Mouse (Mus musculus): ENCODE measurements around the gene Olfr1151. TPM values are rescaled to one million over a fixed set of nuclear protein-coding genes. Genes with fewer than 3 reads are reported as not detected.

Olfr1151 gene
- not detected for polyA plus RNA-seq (2021)

- DNase-seq (ENCODE audit: low read depth, low spot score): no peak
- in situ Hi-C loops (cut with MboI; ENCODE audit: low pct_unique_long_range_greater_than_20kb): no loop called here
- POLR2A ChIA-PET: no interaction called here
- CTCF ChIA-PET: no interaction called here
- no peak for ATAC-seq
- TF ChIP-seq CTCF (IDR thresholded peaks at IDR 0.05): no peak
- no peaks in the 10 kb centered on the region for H3K27me3 ChIP-seq
Observed at GRCm38 (mm10) chr2:87855562-87855961, at the start of gene Olfr1151. Gene Olfr1151, plus strand, starts transcription at chr2:87855862.

- in situ Hi-C loops (cut with MboI; ENCODE audit: low pct_unique_long_range_greater_than_20kb): no loop called here
- CTCF ChIA-PET: no interaction called here
- no peak for DNase-seq (ENCODE audit: low read depth, low spot score)
- H3K27me3 ChIP-seq: no peaks in the 10 kb centered on the region
- POLR2A ChIA-PET: no interaction called here
- no peak for TF ChIP-seq CTCF (IDR thresholded peaks at IDR 0.05)
- no peak for ATAC-seq
Observed at GRCm38 (mm10) chr2:87809522-87809921, 46.1 kb upstream of the Olfr1151 start, which contains the start of gene Olfr1145. Gene Olfr1145, plus strand, starts transcription at chr2:87809822.

GRCm38 (mm10) chr2:87830233-87830632 lies 25.4 kb upstream of the Olfr1151 start, which contains the start of gene Olfr1148:
Gene Olfr1148, plus strand, starts transcription at chr2:87830533.
- ChIA-PET POLR2A (no interaction called here), CTCF (no interaction called here)
- no peak for DNase-seq (ENCODE audit: low read depth, low spot score)
- H3K27me3 ChIP-seq: no peaks in the 10 kb centered on the region
- TF ChIP-seq CTCF (IDR thresholded peaks at IDR 0.05): no peak
- in situ Hi-C loops (cut with MboI; ENCODE audit: low pct_unique_long_range_greater_than_20kb): no loop called here
- ATAC-seq: no peak

GRCm38 (mm10) chr2:87843693-87844092 lies 12.0 kb upstream of the Olfr1151 start, which contains the start of gene Olfr1150-ps1:
Gene Olfr1150-ps1, plus strand, starts transcription at chr2:87843993.
- no peaks in the 10 kb centered on the region for H3K27me3 ChIP-seq
- DNase-seq (ENCODE audit: low read depth, low spot score) (no peak), ATAC-seq (no peak)
- POLR2A ChIA-PET: no interaction called here
- in situ Hi-C loops (cut with MboI; ENCODE audit: low pct_unique_long_range_greater_than_20kb): no loop called here
- CTCF ChIA-PET: no interaction called here
- no peak for TF ChIP-seq CTCF (IDR thresholded peaks at IDR 0.05)

GRCm38 (mm10) chr2:87866192-87866591 lies 10.5 kb downstream of the Olfr1151 start, which contains the start of gene Olfr1152:
Gene Olfr1152, plus strand, starts transcription at chr2:87866492.
- ChIA-PET CTCF (no interaction called here), POLR2A (no interaction called here)
- in situ Hi-C loops (cut with MboI; ENCODE audit: low pct_unique_long_range_greater_than_20kb): no loop called here
- ATAC-seq (no peak), DNase-seq (ENCODE audit: low read depth, low spot score) (no peak)
- TF ChIP-seq CTCF (IDR thresholded peaks at IDR 0.05): no peak
- H3K27me3 ChIP-seq: no peaks in the 10 kb centered on the region

GRCm38 (mm10) chr2:87894662-87895061 lies 39.0 kb downstream of the Olfr1151 start, which contains the start of gene Olfr1153:
Gene Olfr1153, plus strand, starts transcription at chr2:87894962.
- H3K27me3 ChIP-seq: no peaks in the 10 kb centered on the region
- ChIA-PET CTCF (no interaction called here), POLR2A (no interaction called here)
- ATAC-seq: no peak
- no peak for TF ChIP-seq CTCF (IDR thresholded peaks at IDR 0.05)
- in situ Hi-C loops (cut with MboI; ENCODE audit: low pct_unique_long_range_greater_than_20kb): no loop called here
- DNase-seq (ENCODE audit: low read depth, low spot score): no peak

- in situ Hi-C loops (cut with MboI; ENCODE audit: low pct_unique_long_range_greater_than_20kb): no loop called here
- ATAC-seq: no peak
- no peaks in the 10 kb centered on the region for H3K27me3 ChIP-seq
- ChIA-PET CTCF (no interaction called here), POLR2A (no interaction called here)
- no peak for TF ChIP-seq CTCF (IDR thresholded peaks at IDR 0.05)
- no peak for DNase-seq (ENCODE audit: low read depth, low spot score)
Observed at GRCm38 (mm10) chr2:87905066-87905465, 49.4 kb downstream of the Olfr1151 start, which contains the start of gene Olfr1154. Gene Olfr1154, minus strand, starts transcription at chr2:87905166.

Other genes with a start within 250 kb of the Olfr1151 start
- not detected for gene Olfr1130, start 249.7 kb upstream of the Olfr1151 start, polyA plus RNA-seq (2021)
- gene Olfr1131, start 228.8 kb upstream of the Olfr1151 start, polyA plus RNA-seq (2021): not detected
- gene Olfr1132, start 218.3 kb upstream of the Olfr1151 start, polyA plus RNA-seq (2021): not detected
- gene Olfr1133, start 208.5 kb upstream of the Olfr1151 start, polyA plus RNA-seq (2021): not detected
- gene Olfr1134, start 197.4 kb upstream of the Olfr1151 start, polyA plus RNA-seq (2021): not detected
- not detected for gene Olfr1135, start 182.2 kb upstream of the Olfr1151 start, polyA plus RNA-seq (2021)
- not detected for gene Olfr1136, start 161.9 kb upstream of the Olfr1151 start, polyA plus RNA-seq (2021)
- gene Olfr1137, start 142.7 kb upstream of the Olfr1151 start, polyA plus RNA-seq (2021): not detected
- gene Olfr1138, start 115.9 kb upstream of the Olfr1151 start, polyA plus RNA-seq (2021): not detected
- not detected for gene Olfr1140, start 112.1 kb upstream of the Olfr1151 start, polyA plus RNA-seq (2021)
- not detected for gene Olfr1141, start 101.9 kb upstream of the Olfr1151 start, polyA plus RNA-seq (2021)
- not detected for gene Olfr152, start 76.4 kb upstream of the Olfr1151 start, polyA plus RNA-seq (2021)
- not detected for gene Olfr1143, start 55.3 kb upstream of the Olfr1151 start, polyA plus RNA-seq (2021)
- not detected for gene Olfr1145, start 46.0 kb upstream of the Olfr1151 start, polyA plus RNA-seq (2021)
- not detected for gene Olfr1148, start 25.3 kb upstream of the Olfr1151 start, polyA plus RNA-seq (2021)
- gene Olfr1150-ps1, start 11.9 kb upstream of the Olfr1151 start, polyA plus RNA-seq (2021): not detected
- 0.01 TPM for gene Olfr1152, start 10.6 kb downstream of the Olfr1151 start, polyA plus RNA-seq (2021)
- not detected for gene Olfr1153, start 39.1 kb downstream of the Olfr1151 start, polyA plus RNA-seq (2021)
- not detected for gene Olfr1154, start 49.3 kb downstream of the Olfr1151 start, polyA plus RNA-seq (2021)
- gene Olfr1155, start 89.3 kb downstream of the Olfr1151 start, polyA plus RNA-seq (2021): not detected
- gene Olfr1156, start 97.2 kb downstream of the Olfr1151 start, polyA plus RNA-seq (2021): 0.01 TPM
- not detected for gene Olfr1157, start 112.4 kb downstream of the Olfr1151 start, polyA plus RNA-seq (2021)
- not detected for gene Olfr74, start 118.8 kb downstream of the Olfr1151 start, polyA plus RNA-seq (2021)
- not detected for gene Olfr1158, start 134.3 kb downstream of the Olfr1151 start, polyA plus RNA-seq (2021)
- not detected for gene Olfr1160, start 152.4 kb downstream of the Olfr1151 start, polyA plus RNA-seq (2021)
- not detected for gene Olfr1161, start 166.9 kb downstream of the Olfr1151 start, polyA plus RNA-seq (2021)
- not detected for gene Olfr73, start 181.8 kb downstream of the Olfr1151 start, polyA plus RNA-seq (2021)
- not detected for gene Olfr1162, start 195.3 kb downstream of the Olfr1151 start, polyA plus RNA-seq (2021)
- not detected for gene Olfr1163, start 216.0 kb downstream of the Olfr1151 start, polyA plus RNA-seq (2021)
- gene Olfr1164, start 238.1 kb downstream of the Olfr1151 start, polyA plus RNA-seq (2021): not detected